Mouse (Mus musculus) lung, postnatal 0 days (tissue): ENCODE results near the gene Sugp1. TPM values are rescaled to one million over a fixed set of nuclear protein-coding genes. Genes with fewer than 3 reads are reported as not detected.
"Not testable (repeated sequence)": the region's sequence is repeated elsewhere in the genome, so short reads cannot be mapped to it uniquely, and the experiment has no call there.

Source experiments
- ATAC-seq: fragments of 200-750 bp; cut with Nextera tagmentation; 2 replicates; pipeline ENCODE4 v1.8.0; 2017; ENCODE audit warnings: moderate library complexity
- DNase-seq: peaks from one replicate; pipeline ENCODE4 v3.0.0-alpha.2; 2016; ENCODE audit warnings: low spot score
- H3K27ac ChIP-seq: fragments of 300-500 bp; sonication (generic); 2 replicates; pipeline ENCODE4 v1.5.1; 2014; ENCODE audit warnings: antibody characterized with exemption, mild to moderate bottlenecking, low read length, mixed read lengths
- H3K27me3 ChIP-seq: fragments of 300-500 bp; sonication (generic); replicated peaks from 2 replicates; pipeline ENCODE4 v1.6.1; 2014; ENCODE audit warnings: low read length, mixed read lengths; ENCODE audit not compliant: insufficient read depth
- H3K36me3 ChIP-seq: fragments of 300-500 bp; sonication (generic); 2 replicates; pipeline ENCODE4 v1.6.1; 2014; ENCODE audit warnings: low read length, mixed read lengths; ENCODE audit not compliant: insufficient read depth
- H3K4me1 ChIP-seq: fragments of 300-500 bp; sonication (generic); 2 replicates; pipeline ENCODE4 v1.6.1; 2014; ENCODE audit warnings: antibody characterized with exemption, low read depth, low read length, mixed read lengths; ENCODE audit not compliant: insufficient read depth
- H3K4me2 ChIP-seq: fragments of 300-500 bp; sonication (generic); replicated peaks from 2 replicates; pipeline ENCODE4 v1.6.1; 2014; ENCODE audit warnings: low read depth, mild to moderate bottlenecking, low read length, moderate library complexity, mixed read lengths
- H3K4me3 ChIP-seq: fragments of 300-500 bp; sonication (generic); 2 replicates; pipeline ENCODE4 v1.5.1; 2014; ENCODE audit warnings: low read depth, low read length
- H3K9ac ChIP-seq: fragments of 300-500 bp; sonication (generic); replicated peaks from 2 replicates; pipeline ENCODE4 v1.6.1; 2014; ENCODE audit warnings: low read depth, mild to moderate bottlenecking
- H3K9me3 ChIP-seq: fragments of 300-500 bp; sonication (generic); 2 replicates; pipeline ENCODE4 v1.6.1; 2016; ENCODE audit warnings: low read length, mixed read lengths
- CTCF ChIP-seq: IDR thresholded peaks from 2 replicates; pipeline ENCODE4 v1.5.1; 2016; ENCODE audit warnings: antibody characterized with exemption, mild to moderate bottlenecking
- EP300 ChIP-seq: IDR thresholded peaks from 2 replicates; pipeline ENCODE4 v1.6.1; 2016; ENCODE audit warnings: antibody characterized with exemption, mild to moderate bottlenecking, control low read depth
- WGBS: fragments of 180-500 bp; shearing (Covaris S2); extraction: QIAGEN DNeasy Blood & Tissue Kit; methylation state at CpG from one replicate; pipeline ENCODE4 v1.1.7; 2014; 5-methylcytosine and 5-hydroxymethylcytosine counted together
- polyA plus RNA-seq: library from polyadenylated mRNA; unstranded; fragments of >200 nt; fragmentation: Nextera tagmentation; extraction: Ambion mirVana; gene quantifications from 2 replicates; pipeline ENCODE4 v1.2.1, GENCODE M21; 2015

Sugp1 gene
- polyA plus RNA-seq, 1 experiment from 2014 or later: 27.3 TPM

DNA sequence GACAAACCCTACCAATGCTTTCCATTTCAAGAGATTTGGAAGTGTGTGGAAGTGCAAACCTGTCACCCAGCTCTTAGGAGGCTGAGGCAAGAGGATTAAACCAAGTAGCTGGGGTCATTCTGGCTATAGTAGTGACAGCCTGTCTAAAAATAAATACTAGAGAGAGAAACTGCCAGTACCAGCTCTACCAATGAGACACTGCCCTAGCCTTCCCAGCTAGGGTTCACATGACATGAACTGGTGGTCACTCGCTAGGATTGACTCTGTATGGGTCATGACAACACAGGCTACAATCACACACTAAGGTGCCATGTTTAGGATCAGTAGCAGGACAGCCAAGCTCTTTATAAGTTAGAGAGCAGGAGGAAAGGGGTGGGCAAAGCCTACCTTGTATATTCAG lies 12.4 kb upstream of the Sugp1 start:
- no peak for ATAC-seq
- TF ChIP-seq EP300 (no peak), CTCF (no peak)
- no peaks in the 10 kb centered on the region for H3K4me1 ChIP-seq
- 100% methylated on average over 1 of the region's 1 CpGs for WGBS
- no peaks in the 10 kb centered on the region for H3K9me3 ChIP-seq
- no peaks in the 10 kb centered on the region for H3K27me3 ChIP-seq
- H3K4me3 ChIP-seq: no peak overlapping the region
- H3K27ac ChIP-seq: no peak overlapping the region
- H3K4me2 ChIP-seq: no peak overlapping the region
- no peak overlapping the region for H3K9ac ChIP-seq
- peaks cover 49% of the 10 kb centered on the region for H3K36me3 ChIP-seq
- no peak for DNase-seq

DNA sequence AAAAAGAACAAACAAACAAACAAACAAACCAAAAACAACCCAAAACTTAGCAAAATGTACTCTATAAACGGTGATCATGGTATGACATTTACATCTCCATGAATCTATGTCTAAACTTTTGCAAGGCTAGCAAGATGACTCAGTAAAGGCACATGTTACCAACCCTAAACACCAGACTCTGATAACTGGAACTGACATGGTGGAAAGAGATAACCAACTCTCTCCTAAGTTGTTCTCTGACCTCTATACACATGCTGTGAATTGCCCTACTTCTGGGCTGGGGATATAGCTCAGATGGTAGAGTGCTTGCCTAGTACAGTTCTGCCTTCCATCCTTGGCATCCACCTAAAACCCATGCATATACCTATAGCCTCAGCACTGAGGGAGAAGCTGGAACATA lies 4.6 kb upstream of the Sugp1 start:
- H3K9ac ChIP-seq: no peak overlapping the region

DNA sequence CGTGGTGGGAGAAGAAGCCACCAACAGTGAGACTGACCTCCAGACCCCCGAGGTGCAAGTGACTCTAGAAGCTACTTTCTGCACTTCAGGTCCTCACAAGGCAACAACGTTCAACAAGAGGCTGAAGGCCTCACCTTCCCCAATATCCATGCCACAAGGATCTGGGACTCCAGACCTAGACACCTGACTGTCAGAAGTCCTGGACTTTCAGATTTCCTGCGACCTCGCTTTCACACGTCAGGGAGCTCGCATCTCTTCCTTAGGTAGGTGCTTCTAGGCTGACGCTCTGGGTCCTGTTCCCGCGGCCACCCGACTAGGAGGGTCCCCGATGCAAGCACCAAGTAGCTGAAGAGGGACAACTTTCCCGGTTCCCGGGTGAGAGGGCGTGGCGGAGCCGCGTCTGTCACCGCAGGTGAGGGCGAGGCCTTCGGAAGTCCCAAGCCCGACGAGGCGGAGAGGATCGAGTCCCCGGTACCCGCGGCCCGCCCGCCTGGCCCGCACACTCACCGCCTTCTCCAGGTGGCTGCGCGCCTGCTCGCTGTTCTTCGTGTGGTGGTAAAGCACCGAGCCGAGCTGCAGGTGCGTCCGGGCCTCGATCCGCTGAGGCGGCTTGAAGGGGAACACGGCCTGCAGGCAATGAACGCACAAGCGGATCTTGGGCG lies 597 bp upstream of the Sugp1 start:
- peaks cover 7% of the 10 kb centered on the region; the same call in 1 of the 2 replicates for H3K4me1 ChIP-seq
- under 1% methylated on average over 47 of the region's 47 CpGs for WGBS
- H3K4me3 ChIP-seq: peak overlapping the region; percentile 96
- H3K9me3 ChIP-seq: no peaks in the 10 kb centered on the region
- peak overlapping the region; percentile 79 for H3K27ac ChIP-seq
- no peaks in the 10 kb centered on the region for H3K27me3 ChIP-seq
- no peaks in the 10 kb centered on the region for H3K36me3 ChIP-seq
- DNase-seq (peak; percentile 26), ATAC-seq (peak; percentile 43)
- TF ChIP-seq EP300 (no peak), CTCF (no peak)
- peak overlapping the region; percentile 98 for H3K9ac ChIP-seq
- H3K4me2 ChIP-seq: peak overlapping the region; percentile 78

More for the DNA sequence above, 4.6 kb upstream of the Sugp1 start:
- H3K4me2 ChIP-seq: no peak overlapping the region
- DNase-seq (no peak), ATAC-seq (no peak)
- H3K27me3 ChIP-seq: no peaks in the 10 kb centered on the region
- 97% methylated on average over 1 of the region's 1 CpGs for WGBS
- no peaks in the 10 kb centered on the region for H3K9me3 ChIP-seq
- TF ChIP-seq CTCF (no peak), EP300 (no peak)
- 0 out of 2 replicates have a peak, but pooled peaks cover 2% of the 10 kb centered on the region for H3K4me1 ChIP-seq
- no peak overlapping the region for H3K27ac ChIP-seq
- H3K4me3 ChIP-seq: no peak overlapping the region
- 0 out of 2 replicates have a peak, but pooled peaks cover 5% of the 10 kb centered on the region for H3K36me3 ChIP-seq

DNA sequence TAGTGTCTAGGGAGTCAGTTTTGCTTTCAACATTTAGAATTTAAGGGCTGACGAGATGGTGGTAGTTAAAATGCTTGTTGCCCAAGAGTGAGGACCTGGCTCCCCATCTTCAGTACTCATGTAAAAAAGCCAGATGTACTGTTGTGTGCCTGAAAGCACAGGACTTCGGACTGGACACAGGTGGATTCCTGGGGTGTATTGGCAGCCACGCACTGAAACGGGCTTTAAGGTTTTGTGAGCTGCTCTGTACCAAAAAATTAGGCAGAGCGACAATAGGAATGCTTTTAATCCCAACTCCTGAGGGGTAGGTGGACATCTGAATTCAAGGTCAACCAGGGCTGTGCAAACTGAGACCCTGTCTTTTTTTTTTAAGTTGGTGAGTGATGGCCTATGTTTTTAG lies 1.4 kb downstream of the Sugp1 start:
- no peaks in the 10 kb centered on the region for H3K36me3 ChIP-seq
- 87% methylated on average over 5 of the region's 5 CpGs for WGBS
- DNase-seq (no peak), ATAC-seq (no peak)
- H3K9ac ChIP-seq: no peak overlapping the region
- H3K27ac ChIP-seq: no peak overlapping the region
- TF ChIP-seq EP300 (no peak), CTCF (no peak)
- peaks cover 7% of the 10 kb centered on the region; the same call in 1 of the 2 replicates for H3K4me1 ChIP-seq
- peak overlapping the region; percentile 78; the same call in 1 of the 2 replicates for H3K4me2 ChIP-seq
- no peak overlapping the region for H3K4me3 ChIP-seq
- no peaks in the 10 kb centered on the region for H3K27me3 ChIP-seq
- no peaks in the 10 kb centered on the region for H3K9me3 ChIP-seq

DNA sequence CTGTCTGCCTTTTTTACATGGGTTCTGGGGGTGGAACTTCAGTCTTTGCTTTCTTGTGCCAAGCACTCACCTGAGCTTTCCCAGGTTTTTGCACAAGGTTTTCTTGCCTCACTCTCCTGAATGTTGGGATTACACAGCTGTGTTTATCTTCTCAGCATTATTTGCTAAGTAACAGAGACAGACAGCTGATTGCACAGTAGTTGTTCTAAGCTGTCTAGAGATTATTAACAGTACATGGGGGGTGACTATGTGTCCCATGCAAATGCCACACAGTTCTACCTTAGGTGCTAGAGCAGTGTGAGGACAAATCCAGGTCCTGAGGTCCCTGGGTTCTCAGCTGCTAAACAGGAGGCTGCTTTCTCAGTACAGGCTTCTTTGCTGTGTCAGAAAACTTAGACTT lies 7.0 kb downstream of the Sugp1 start:
- no peak for DNase-seq
- no peak for ATAC-seq
- Histone ChIP-seq H3K4me2 (no peak overlapping the region), H3K9ac (no peak overlapping the region), H3K4me3 (no peak overlapping the region), H3K36me3 (peaks cover 9% of the 10 kb centered on the region; the same call in 1 of the 2 replicates), H3K9me3 (no peaks in the 10 kb centered on the region), H3K4me1 (no peaks in the 10 kb centered on the region), H3K27ac (no peak overlapping the region), H3K27me3 (no peaks in the 10 kb centered on the region)
- TF ChIP-seq EP300 (no peak), CTCF (no peak)

DNA sequence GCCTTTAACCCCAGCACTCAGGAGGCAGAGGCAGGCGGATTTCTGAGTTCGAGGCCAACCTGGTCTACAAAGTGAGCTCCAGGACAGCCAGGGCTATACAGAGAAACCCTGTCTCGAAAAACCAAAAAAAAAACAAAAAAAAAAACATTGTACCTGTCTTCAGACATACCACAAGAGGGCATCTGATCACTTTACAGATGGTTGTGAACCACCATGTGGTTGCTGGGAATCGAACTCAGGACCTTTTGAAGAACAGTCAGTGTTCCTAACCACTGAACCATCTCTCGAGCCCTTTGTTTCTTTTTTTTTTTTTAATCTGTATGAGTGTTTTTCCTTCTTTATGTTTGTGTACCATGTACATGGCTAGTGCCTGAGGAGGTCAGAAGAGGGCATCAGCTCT lies 7.8 kb downstream of the Sugp1 start:
- not testable (repeated sequence) for H3K9me3 ChIP-seq, DNase-seq, H3K27ac ChIP-seq, H3K27me3 ChIP-seq, H3K4me1 ChIP-seq, H3K4me3 ChIP-seq, H3K4me2 ChIP-seq, ATAC-seq, H3K9ac ChIP-seq, H3K36me3 ChIP-seq
- TF ChIP-seq CTCF: 0 out of 2 replicates have a peak, but pooled peaks have one; percentile 5
- WGBS: 92% methylated on average over 5 of the region's 5 CpGs
